In genomic region chr13:7374993-7375627, GRCm38 (mm10) we compare ENCODE assay signal across 16 mouse cellular contexts.
A peak's percentile ranks its signal among the peaks of the same experiment; 100 is the strongest.
DNase-seq lines count a peak whose midpoint lies in the region; ATAC-seq lines count a peak whose summit lies in the region.
"Had no signal": no experiment of that assay in that cellular context is flagged by ENCODE, and none has a peak within 500 bp of the region (broad histone marks: within the 10 kb centered on the region; RNA-seq: fewer than 3 reads in every experiment).

No protein-coding gene starts in this region.

- H3K4me2 ChIP-seq in midbrain, embryonic 11.5 days: no peak overlapping the region
- H3K4me2 ChIP-seq in midbrain, embryonic 15.5 days: no peak overlapping the region
- no peak overlapping the region for H3K4me2 ChIP-seq in hindbrain, embryonic 16.5 days (ENCODE audit: low read length)
- H3K4me2 ChIP-seq: liver, embryonic 15.5 days had no signal

- H3K9ac ChIP-seq in midbrain, embryonic 11.5 days (ENCODE audit: low read length): no peak overlapping the region
- no peak overlapping the region for H3K9ac ChIP-seq in midbrain, embryonic 15.5 days
- H3K9ac ChIP-seq in hindbrain, embryonic 16.5 days (ENCODE audit: low read depth, low read length): no peak overlapping the region
- H3K9ac ChIP-seq: liver, embryonic 15.5 days had no signal

- DNase-seq in cerebellum, postnatal 14 days: peak; percentile 12 to 15
- no peak for DNase-seq in cerebellum, adult 9-10 months
- DNase-seq in midbrain, embryonic 11.5 days (ENCODE audit: low spot score, missing footprints): no peak
- peak; percentile 6 to 19 for DNase-seq in layer of hippocampus, postnatal 14 days (ENCODE audit: low spot score in 2 of 2)
- no peak for DNase-seq in heart, adult 9 months (ENCODE audit: low spot score in 2 of 2)
- DNase-seq: adrenal gland, adult 2 months; cerebellum, adult 2 months; heart, adult 18-20 months; kidney, adult 2 months; kidney, postnatal 25 days had no signal

- H3K27me3 ChIP-seq in midbrain, embryonic 11.5 days (ENCODE audit: control insufficient read depth, insufficient read depth, low read length): no peaks in the 10 kb centered on the region
- H3K27me3 ChIP-seq in midbrain, embryonic 15.5 days (replicated peaks): no peaks in the 10 kb centered on the region
- no peaks in the 10 kb centered on the region for H3K27me3 ChIP-seq in hindbrain, embryonic 16.5 days (replicated peaks; ENCODE audit: control insufficient read depth, insufficient read depth, low read length)
- H3K27me3 ChIP-seq: CH12.LX; liver, embryonic 15.5 days had no signal

- 79% methylated on average over 7 of the region's 7 CpGs for WGBS in midbrain, embryonic 11.5 days
- WGBS in midbrain, embryonic 15.5 days: 55% methylated on average over 7 of the region's 7 CpGs
- 46% methylated on average over 7 of the region's 7 CpGs for WGBS in hindbrain, embryonic 16.5 days

- H3K9me3 ChIP-seq in midbrain, embryonic 11.5 days (ENCODE audit: control insufficient read depth, low read length): no peaks in the 10 kb centered on the region
- H3K9me3 ChIP-seq in midbrain, embryonic 15.5 days: no peaks in the 10 kb centered on the region
- no peaks in the 10 kb centered on the region for H3K9me3 ChIP-seq in hindbrain, embryonic 16.5 days (ENCODE audit: control insufficient read depth, low read length)
- H3K9me3 ChIP-seq: liver, embryonic 15.5 days had no signal

- H3K4me1 ChIP-seq in midbrain, embryonic 11.5 days (ENCODE audit: control insufficient read depth, insufficient read depth, low read length): no peaks in the 10 kb centered on the region
- peaks cover 9% of the 10 kb centered on the region for H3K4me1 ChIP-seq in midbrain, embryonic 15.5 days
- H3K4me1 ChIP-seq in hindbrain, embryonic 16.5 days (ENCODE audit: control insufficient read depth, insufficient read depth, low read depth, low read length): no peaks in the 10 kb centered on the region
- H3K4me1 ChIP-seq: liver, embryonic 15.5 days had no signal

- no peak overlapping the region for H3K27ac ChIP-seq in midbrain, embryonic 11.5 days (ENCODE audit: low read depth, low read length)
- H3K27ac ChIP-seq in midbrain, embryonic 15.5 days: no peak overlapping the region
- H3K27ac ChIP-seq in hindbrain, embryonic 16.5 days (ENCODE audit: low read depth, low read length): no peak overlapping the region
- H3K27ac ChIP-seq: liver, embryonic 15.5 days had no signal

- H3K4me3 ChIP-seq in midbrain, embryonic 11.5 days (ENCODE audit: low read depth, low read length): no peak overlapping the region
- H3K4me3 ChIP-seq in midbrain, embryonic 15.5 days: no peak overlapping the region
- no peak overlapping the region for H3K4me3 ChIP-seq in hindbrain, embryonic 16.5 days (ENCODE audit: low read length)
- H3K4me3 ChIP-seq: liver, embryonic 15.5 days had no signal

- peak; percentile 54 for ATAC-seq in midbrain, embryonic 11.5 days (ENCODE audit: low FRiP score)
- no peak for ATAC-seq in midbrain, embryonic 15.5 days (replicated peaks)
- 0 out of 2 replicates have a peak, but pooled peaks have one; percentile 24 for ATAC-seq in hindbrain, embryonic 16.5 days
- no peak for ATAC-seq in erythroid progenitor cell, adult 5-6 weeks (replicated peaks; ENCODE audit: low FRiP score, poor library complexity, severe bottlenecking)
- ATAC-seq: lung, postnatal 0 days had no signal

- H3K36me3 ChIP-seq in midbrain, embryonic 11.5 days (ENCODE audit: control insufficient read depth, insufficient read depth, low read length): no peaks in the 10 kb centered on the region
- no peaks in the 10 kb centered on the region for H3K36me3 ChIP-seq in midbrain, embryonic 15.5 days (replicated peaks)
- no peaks in the 10 kb centered on the region for H3K36me3 ChIP-seq in hindbrain, embryonic 16.5 days (ENCODE audit: control insufficient read depth, insufficient read depth, low read length)
- H3K36me3 ChIP-seq: liver, embryonic 15.5 days had no signal

Comparison
In these comparisons a context has a peak if more than half of its experiments do, and no peak if none do; other contexts are left out.
1. DNase-seq: peak in cerebellum, postnatal 14 days (2 of 2) and layer of hippocampus, postnatal 14 days (2 of 2); none in cerebellum, adult 9-10 months (single experiment), midbrain, embryonic 11.5 days (single experiment) and heart, adult 9 months (0 of 2).
2. ATAC-seq: peak in midbrain, embryonic 11.5 days (single experiment) and hindbrain, embryonic 16.5 days (single experiment); none in midbrain, embryonic 15.5 days (single experiment) and erythroid progenitor cell, adult 5-6 weeks (single experiment).